Mouse (Mus musculus) mouse trophoblast stem cell (cell line): Measurements from ENCODE around the gene Plekhg2.

ENCODE experiments used
- in situ Hi-C, 2 experiments: fragments of 300-500 bp; cut with MseI, MboI; formaldehyde crosslinking; loops; 2 replicates in 1 of 2; 3 replicates in 1 of 2; pipeline ENCODE4 v1.15.1; 2025

The Plekhg2 gene

GRCm38 (mm10) chr7:28335471-28335870 is 36.9 kb downstream of the Plekhg2 start:
- in situ Hi-C loops, result no loop called here

- in situ Hi-C loops, result no loop called here
Observed at GRCm38 (mm10) chr7:28334534-28334933, 37.9 kb downstream of the Plekhg2 start.

GRCm38 (mm10) chr7:28328260-28328659 is 44.1 kb downstream of the Plekhg2 start:
- in situ Hi-C loops, result no loop called here

GRCm38 (mm10) chr7:28326457-28326856 is 45.9 kb downstream of the Plekhg2 start:
- in situ Hi-C loops, result no loop called here

- in situ Hi-C loops, result no loop called here
Observed at GRCm38 (mm10) chr7:28325293-28325692, 47.1 kb downstream of the Plekhg2 start.

- in situ Hi-C loops, result no loop called here
Observed at GRCm38 (mm10) chr7:28321974-28322720, 50.3 kb downstream of the Plekhg2 start.

GRCm38 (mm10) chr7:28318714-28319113 is 53.7 kb downstream of the Plekhg2 start:
- in situ Hi-C loops, result no loop called here

GRCm38 (mm10) chr7:28318036-28318435 is 54.4 kb downstream of the Plekhg2 start:
- in situ Hi-C loops, result no loop called here

GRCm38 (mm10) chr7:28311926-28312543 is 60.4 kb downstream of the Plekhg2 start, which contains the start of gene Timm50:
Gene Timm50, minus strand, starts transcription at chr7:28312072.
- in situ Hi-C loops, result no loop called here

- in situ Hi-C loops, result no loop called here
Observed at GRCm38 (mm10) chr7:28311151-28311925, 61.1 kb downstream of the Plekhg2 start.

- in situ Hi-C loops, result no loop called here
Observed at GRCm38 (mm10) chr7:28309737-28310136, 62.7 kb downstream of the Plekhg2 start.
